Mouse (Mus musculus): ENCODE data around the gene Tmem39a. TPM values are rescaled to one million over a fixed set of nuclear protein-coding genes. Genes with fewer than 3 reads are reported as not detected.

Gene Tmem39a
- 42.4 and 50.3 TPM in 2 replicates for polyA plus RNA-seq (2015; fragmentation: Nextera tagmentation; extraction: Ambion mirVana)

GRCm38 (mm10) chr16:38558221-38558748, at the start of gene Tmem39a:
Gene Tmem39a, plus strand, starts transcription at chr16:38558698.
- Histone ChIP-seq H3K4me3 (no peak within 1 kb of the TSS), H3K4me1 (replicated peaks) (peaks cover 2% of the 10 kb centered on the region; the same call in 1 of the 2 replicates), H3K27me3 (peaks cover 42% of the 10 kb centered on the region), H3K4me2 (no peak within 1 kb of the TSS), H3K36me3 (no peaks in the 10 kb centered on the region), H3K9ac (no peak within 1 kb of the TSS), H3K9me3 (no peaks in the 10 kb centered on the region), H3K27ac (no peak within 1 kb of the TSS)
- ATAC-seq (ENCODE audit: low FRiP score) = no peak
- WGBS = 70% methylated on average over 3 of the region's 3 CpGs

DNA sequence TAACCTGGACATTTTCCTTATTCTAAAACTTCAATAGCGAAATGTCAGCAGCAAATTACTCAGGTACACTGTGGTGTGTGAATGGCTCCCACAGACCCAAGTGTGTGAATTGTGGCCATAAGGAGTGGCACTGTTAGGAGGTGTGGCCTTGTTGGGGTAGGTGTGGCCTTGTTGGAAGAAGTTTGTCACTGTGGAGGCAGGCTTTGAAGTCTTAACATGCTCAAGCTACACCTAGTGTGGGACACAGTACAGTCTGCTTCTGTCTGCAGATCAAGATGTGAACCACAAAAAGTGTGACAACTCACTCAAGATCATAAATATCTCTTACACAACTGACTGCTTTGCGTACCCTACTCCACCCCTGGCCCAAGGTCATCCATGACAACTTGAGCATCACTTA, 47.7 kb upstream of the Tmem39a start:
- no peak overlapping the region for H3K4me2 ChIP-seq
- no peak for ATAC-seq (ENCODE audit: low FRiP score)
- H3K36me3 ChIP-seq = peaks cover 69% of the 10 kb centered on the region
- H3K27ac ChIP-seq = no peak overlapping the region
- H3K9ac ChIP-seq = no peak overlapping the region
- H3K4me1 ChIP-seq (replicated peaks) = no peaks in the 10 kb centered on the region
- H3K4me3 ChIP-seq = no peak overlapping the region
- H3K27me3 ChIP-seq = no peaks in the 10 kb centered on the region
- WGBS = 100% methylated on average over 2 of the region's 2 CpGs
- H3K9me3 ChIP-seq = no peaks in the 10 kb centered on the region

GRCm38 (mm10) chr16:38519140-38519539, 39.4 kb upstream of the Tmem39a start:
- Histone ChIP-seq H3K36me3 (peaks cover 33% of the 10 kb centered on the region), H3K9me3 (no peaks in the 10 kb centered on the region), H3K9ac (no peak overlapping the region), H3K27me3 (no peaks in the 10 kb centered on the region), H3K4me3 (no peak overlapping the region), H3K27ac (no peak overlapping the region), H3K4me2 (no peak overlapping the region), H3K4me1 (replicated peaks) (peaks cover 16% of the 10 kb centered on the region)
- ATAC-seq (ENCODE audit: low FRiP score) = no peak
- WGBS = 95% methylated on average over 2 of the region's 2 CpGs

DNA sequence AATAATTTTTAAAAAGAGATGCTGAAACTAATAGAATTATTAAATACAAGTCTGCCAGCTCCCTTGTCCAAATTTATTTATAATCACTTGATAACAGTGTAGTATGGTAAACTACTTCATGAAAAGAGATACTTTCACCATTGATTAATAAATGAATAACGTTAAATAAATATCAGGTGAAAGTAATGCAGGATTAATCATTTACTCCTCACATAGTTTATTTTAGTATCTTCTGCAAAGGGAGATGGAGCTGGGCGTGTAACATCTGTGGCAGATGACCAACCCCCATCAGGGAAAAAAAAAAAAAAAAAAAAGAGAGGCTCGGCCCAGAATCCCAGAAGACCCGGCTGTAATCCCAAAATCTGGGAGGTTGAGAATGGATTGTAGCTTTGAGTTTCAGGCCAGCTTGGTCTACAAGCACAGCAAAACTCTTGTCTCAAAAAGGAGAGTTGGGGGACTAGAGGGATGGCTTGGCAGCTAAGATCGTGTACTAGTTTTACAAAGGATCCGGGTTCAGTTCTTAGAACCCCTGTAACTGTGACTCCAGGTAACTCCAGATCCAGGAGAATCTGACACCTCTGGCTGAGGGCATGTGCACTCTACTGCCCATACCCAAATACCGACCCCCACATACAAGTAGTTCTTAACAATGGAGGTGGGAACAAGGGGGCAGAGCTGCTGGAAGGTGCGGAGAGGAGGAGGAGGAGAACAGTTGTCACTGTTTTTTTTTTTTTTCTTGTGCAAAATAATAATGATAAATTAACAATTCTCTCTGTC, 37.1 kb upstream of the Tmem39a start:
- peak overlapping the region; percentile 97 for H3K9ac ChIP-seq
- 42% methylated on average over 8 of the region's 8 CpGs for WGBS
- H3K4me1 ChIP-seq (replicated peaks) = peaks cover 16% of the 10 kb centered on the region
- H3K36me3 ChIP-seq = peaks cover 40% of the 10 kb centered on the region
- H3K9me3 ChIP-seq = no peaks in the 10 kb centered on the region
- no peak overlapping the region for H3K27ac ChIP-seq
- H3K4me2 ChIP-seq = peak overlapping the region; percentile 60
- no peaks in the 10 kb centered on the region for H3K27me3 ChIP-seq
- peak overlapping the region; percentile 92 for H3K4me3 ChIP-seq
- no peak for ATAC-seq (ENCODE audit: low FRiP score)

- peak; percentile 99 for ATAC-seq (ENCODE audit: low FRiP score)
- WGBS = under 1% methylated on average over 73 of the region's 73 CpGs
- Histone ChIP-seq H3K9ac (peak within 1 kb of the TSS; percentile 97), H3K4me1 (replicated peaks) (peaks cover 16% of the 10 kb centered on the region), H3K4me2 (peak within 1 kb of the TSS; percentile 62), H3K9me3 (no peaks in the 10 kb centered on the region), H3K27me3 (no peaks in the 10 kb centered on the region), H3K36me3 (peaks cover 42% of the 10 kb centered on the region), H3K27ac (peak within 1 kb of the TSS; percentile 94), H3K4me3 (peak within 1 kb of the TSS; percentile 92)
Measured at GRCm38 (mm10) chr16:38522129-38523084, 36.1 kb upstream of the Tmem39a start, which contains the start of gene Timmdc1. Gene Timmdc1, minus strand, starts transcription at chr16:38522663.

DNA sequence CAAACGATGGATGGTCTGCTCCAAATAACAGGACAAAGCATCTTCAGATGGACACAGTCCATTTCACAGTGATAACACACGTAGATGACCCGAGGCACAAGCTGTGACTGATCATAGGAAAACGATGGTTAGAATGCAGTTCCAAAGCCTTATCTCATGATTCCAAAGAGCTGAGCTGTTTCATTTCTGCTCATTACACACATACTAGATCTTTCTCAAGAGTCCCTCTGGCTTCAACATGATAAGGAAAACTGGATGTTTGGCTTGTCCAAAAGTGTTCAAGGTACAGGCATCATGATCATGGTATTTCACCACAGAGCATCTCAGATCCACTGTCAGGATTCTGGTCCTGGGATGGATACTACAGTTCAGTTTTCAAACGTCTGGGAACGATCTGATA, 32.2 kb upstream of the Tmem39a start:
- Histone ChIP-seq H3K27me3 (no peaks in the 10 kb centered on the region), H3K4me1 (replicated peaks) (peaks cover 15% of the 10 kb centered on the region), H3K4me3 (no peak overlapping the region), H3K9me3 (no peaks in the 10 kb centered on the region), H3K36me3 (peaks cover 66% of the 10 kb centered on the region), H3K4me2 (no peak overlapping the region), H3K9ac (no peak overlapping the region), H3K27ac (no peak overlapping the region)
- 91% methylated on average over 6 of the region's 6 CpGs for WGBS
- no peak for ATAC-seq (ENCODE audit: low FRiP score)

DNA sequence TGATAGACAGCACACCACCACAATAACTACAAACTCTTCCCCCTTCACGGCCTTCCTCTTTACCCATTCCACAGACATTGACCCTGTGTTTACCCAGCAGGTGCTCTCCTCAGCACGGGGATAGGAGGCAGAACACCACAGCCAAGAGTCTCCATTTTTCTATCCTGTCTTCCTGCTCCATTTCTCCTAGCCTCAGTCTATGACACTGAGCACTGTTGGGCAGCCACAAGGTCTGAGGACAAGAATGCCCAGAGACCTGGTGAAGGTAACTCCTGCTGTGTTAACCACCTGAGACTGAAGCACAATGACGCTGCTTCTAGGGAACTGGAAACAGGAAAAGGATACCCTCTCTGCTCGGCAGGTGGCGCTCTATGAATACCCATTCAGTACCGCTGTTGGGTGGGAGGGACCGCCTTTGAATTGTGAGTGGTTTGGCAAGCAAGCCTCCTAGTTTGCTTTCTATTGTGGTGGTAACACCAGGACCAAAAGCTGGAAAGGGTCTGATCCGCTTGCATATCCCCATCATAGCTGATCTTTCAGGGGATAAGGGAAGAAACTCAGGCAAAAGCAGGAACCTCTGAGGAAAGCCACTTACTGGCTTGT, 21.9 kb upstream of the Tmem39a start:
- peaks cover 93% of the 10 kb centered on the region for H3K36me3 ChIP-seq
- no peak overlapping the region for H3K4me3 ChIP-seq
- no peaks in the 10 kb centered on the region for H3K27me3 ChIP-seq
- no peaks in the 10 kb centered on the region for H3K9me3 ChIP-seq
- H3K9ac ChIP-seq = no peak overlapping the region
- no peaks in the 10 kb centered on the region for H3K4me1 ChIP-seq (replicated peaks)
- ATAC-seq (ENCODE audit: low FRiP score) = no peak
- no peak overlapping the region for H3K4me2 ChIP-seq
- 42% methylated on average over 8 of the region's 8 CpGs for WGBS
- no peak overlapping the region for H3K27ac ChIP-seq

- no peak overlapping the region for H3K27ac ChIP-seq
- no peak overlapping the region for H3K9ac ChIP-seq
- 90% methylated on average over 13 of the region's 13 CpGs for WGBS
- no peaks in the 10 kb centered on the region for H3K4me1 ChIP-seq (replicated peaks)
- no peak overlapping the region for H3K4me3 ChIP-seq
- H3K27me3 ChIP-seq = no peaks in the 10 kb centered on the region
- H3K4me2 ChIP-seq = no peak overlapping the region
- no peak for ATAC-seq (ENCODE audit: low FRiP score)
- no peaks in the 10 kb centered on the region for H3K9me3 ChIP-seq
- peaks cover 91% of the 10 kb centered on the region for H3K36me3 ChIP-seq
Measured at GRCm38 (mm10) chr16:38538716-38539380, 19.6 kb upstream of the Tmem39a start.

DNA sequence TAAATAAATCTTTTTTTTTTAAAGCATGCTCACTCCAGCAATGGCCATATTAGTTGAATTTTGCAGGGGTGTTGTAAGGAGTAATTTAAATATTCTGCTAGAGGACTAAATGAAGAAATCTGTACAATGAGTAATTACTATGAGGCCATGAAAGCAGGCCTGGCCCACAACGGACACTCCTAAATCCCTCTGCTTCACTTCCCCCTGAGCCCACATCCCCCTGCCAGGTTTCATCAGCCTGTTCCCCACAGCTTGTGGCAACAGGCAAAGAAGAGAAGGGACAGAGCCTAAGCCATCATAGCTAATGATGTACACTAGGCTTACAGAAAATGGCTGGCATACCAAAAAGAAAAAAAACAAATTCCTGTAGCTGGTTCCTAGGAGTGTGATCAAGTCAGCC, 10.5 kb upstream of the Tmem39a start:
- H3K27ac ChIP-seq = no peak overlapping the region
- H3K4me1 ChIP-seq (replicated peaks) = peaks cover 22% of the 10 kb centered on the region
- H3K27me3 ChIP-seq = peaks cover 14% of the 10 kb centered on the region
- no peak for ATAC-seq (ENCODE audit: low FRiP score)
- peak overlapping the region; percentile 86 for H3K4me3 ChIP-seq
- peak overlapping the region; percentile 95; the same call in 1 of the 2 replicates for H3K9ac ChIP-seq
- H3K4me2 ChIP-seq = peak overlapping the region; percentile 77
- no peaks in the 10 kb centered on the region for H3K9me3 ChIP-seq
- peaks cover 36% of the 10 kb centered on the region for H3K36me3 ChIP-seq
- WGBS = 100% methylated on average over 1 of the region's 1 CpGs

GRCm38 (mm10) chr16:38549479-38550396, 8.8 kb upstream of the Tmem39a start, which contains the start of gene Poglut1:
Gene Poglut1, minus strand, starts transcription at chr16:38550258.
- Histone ChIP-seq H3K27me3 (peaks cover 26% of the 10 kb centered on the region), H3K4me2 (peak within 1 kb of the TSS; percentile 77), H3K4me1 (replicated peaks) (peaks cover 22% of the 10 kb centered on the region), H3K4me3 (peak within 1 kb of the TSS; percentile 86), H3K27ac (peak within 1 kb of the TSS; percentile 88), H3K36me3 (peaks cover 22% of the 10 kb centered on the region), H3K9me3 (no peaks in the 10 kb centered on the region), H3K9ac (peak within 1 kb of the TSS; percentile 95)
- WGBS = 3% methylated on average over 54 of the region's 54 CpGs
- peak; percentile 95 for ATAC-seq (ENCODE audit: low FRiP score)
